Mouse (Mus musculus): ENCODE measurements at regions not wholly inside any gene's neighbourhood (a gene's known extent, or its start where the extent isn't known, plus 50 kb on each side); places are given as distances from the start of the nearest gene placed in this dataset.

- Histone ChIP-seq H3K9ac (ENCODE audit: insufficient read depth, low read depth) (no peak overlapping the region), H3K4me2 (ENCODE audit: insufficient read depth, low read depth, poor library complexity, severe bottlenecking) (no peak overlapping the region), H3K4me3 (replicated peaks in 1 of 3; ENCODE audit: low read depth in 2 of 3, low read length in 2 of 3, poor library complexity in 1 of 3) (no peak overlapping the region), H3K9me3 (replicated peaks; ENCODE audit: low read length) (no peaks in the 10 kb centered on the region), H3K27ac (ENCODE audit: insufficient read depth, low read depth) (no peak overlapping the region), H3K27me3 (replicated peaks) (no peaks in the 10 kb centered on the region), H3K36me3 (replicated peaks in 1 of 2; ENCODE audit: control insufficient read depth in 1 of 2, insufficient read depth in 1 of 2, low read length in 1 of 2) (no peaks in the 10 kb centered on the region), H3K4me1 (ENCODE audit: control insufficient read depth in 1 of 2, insufficient read depth in 2 of 2) (no peaks in the 10 kb centered on the region), H3K79me2 (replicated peaks; ENCODE audit: control insufficient read depth, extremely low read depth, insufficient read depth, poor library complexity, severe bottlenecking) (no peaks in the 10 kb centered on the region)
- no peak for TF ChIP-seq CTCF (conservative IDR thresholded peaks at IDR 0.05 in 1 of 2, IDR thresholded peaks at IDR 0.05 in 1 of 2; ENCODE audit: low read depth in 2 of 2, low read length in 2 of 2)
- no peak for TF ChIP-seq ZKSCAN1 (IDR thresholded peaks at IDR 0.05; ENCODE audit: borderline replicate concordance, low read depth, low read length)
- TF ChIP-seq HCFC1 (IDR thresholded peaks at IDR 0.05; ENCODE audit: low read depth, low read length) = no peak
- no peak for TF ChIP-seq MYC (IDR thresholded peaks at IDR 0.05; ENCODE audit: low read depth, low read length)
- no peak for TF ChIP-seq BHLHE40 (IDR thresholded peaks at IDR 0.05; ENCODE audit: low read depth, low read length)
- no peak for TF ChIP-seq MEF2A (IDR thresholded peaks at IDR 0.05; ENCODE audit: borderline replicate concordance, low read depth, low read length)
- no peak for TF ChIP-seq CHD1 (IDR thresholded peaks at IDR 0.05; ENCODE audit: low read depth, low read length)
- TF ChIP-seq NRF1 (IDR thresholded peaks at IDR 0.05; ENCODE audit: low read depth, low read length) = no peak
- no peak for TF ChIP-seq USF1 (IDR thresholded peaks at IDR 0.05; ENCODE audit: low read depth, low read length)
- TF ChIP-seq TCF12 (IDR thresholded peaks at IDR 0.05; ENCODE audit: low read depth, low read length) = no peak
- TF ChIP-seq USF2 (conservative IDR thresholded peaks at IDR 0.05; ENCODE audit: low read depth, low read length) = no peak
- TF ChIP-seq POLR2A (IDR thresholded peaks at IDR 0.05; ENCODE audit: low read depth, low read length) = no peak
- no peak for TF ChIP-seq PAX5 (IDR thresholded peaks at IDR 0.05; ENCODE audit: low read length)
- TF ChIP-seq SIN3A (IDR thresholded peaks at IDR 0.05; ENCODE audit: low read length) = no peak
- TF ChIP-seq IRF4 (IDR thresholded peaks at IDR 0.05; ENCODE audit: low read depth, low read length) = no peak
- no peak for DNase-seq (ENCODE audit: extremely low read depth)
- dilution Hi-C loops (cut with MboI; ENCODE audit: extremely low pct_ligation_motif_present, extremely low pct_unique_long_range_greater_than_20kb, low sequenced_read_pairs) (no loop called here), in situ Hi-C loops (cut with MboI; ENCODE audit: low pct_ligation_motif_present, low pct_unique_long_range_greater_than_20kb, low sequenced_read_pairs) (no loop called here)
These were observed 61.7 kb downstream of the Pou4f1 start for GRCm38 (mm10) chr14:104406062-104406461.

- TF ChIP-seq TCF12 (IDR thresholded peaks at IDR 0.05; ENCODE audit: low read depth, low read length) = no peak
- Histone ChIP-seq H3K79me2 (replicated peaks; ENCODE audit: control insufficient read depth, extremely low read depth, insufficient read depth, poor library complexity, severe bottlenecking) (no peaks in the 10 kb centered on the region), H3K36me3 (replicated peaks in 1 of 2; ENCODE audit: control insufficient read depth in 1 of 2, insufficient read depth in 1 of 2, low read length in 1 of 2) (no peaks in the 10 kb centered on the region), H3K27me3 (replicated peaks) (no peaks in the 10 kb centered on the region), H3K4me1 (ENCODE audit: control insufficient read depth in 1 of 2, insufficient read depth in 2 of 2) (peaks cover 0 to 3% of the 10 kb centered on the region in 2 experiments; a peak in 1 of 4 replicates), H3K9ac (ENCODE audit: insufficient read depth, low read depth) (no peak overlapping the region), H3K27ac (ENCODE audit: insufficient read depth, low read depth) (no peak overlapping the region), H3K4me2 (ENCODE audit: insufficient read depth, low read depth, poor library complexity, severe bottlenecking) (no peak overlapping the region), H3K9me3 (replicated peaks; ENCODE audit: low read length) (peaks cover 2% of the 10 kb centered on the region), H3K4me3 (replicated peaks in 1 of 3; ENCODE audit: low read depth in 2 of 3, low read length in 2 of 3, poor library complexity in 1 of 3) (no peak overlapping the region)
- DNase-seq (ENCODE audit: extremely low read depth) = no peak
- dilution Hi-C loops (cut with MboI; ENCODE audit: extremely low pct_ligation_motif_present, extremely low pct_unique_long_range_greater_than_20kb, low sequenced_read_pairs) (no loop called here), in situ Hi-C loops (cut with MboI; ENCODE audit: low pct_ligation_motif_present, low pct_unique_long_range_greater_than_20kb, low sequenced_read_pairs) (no loop called here)
These were observed 78.3 kb downstream of the Pou4f1 start for GRCm38 (mm10) chr14:104389297-104390071.

Measured in CH12.LX (cell line).